Mouse (Mus musculus): ENCODE results near the gene Cdhr1. TPM values are rescaled to one million over a fixed set of nuclear protein-coding genes. Genes with fewer than 3 reads are reported as not detected.

Gene Cdhr1
- polyA plus RNA-seq, 1 experiment = 6.8 TPM

- Histone ChIP-seq H3K27ac (ENCODE audit: control insufficient read depth, insufficient read depth, low read length) (no peak overlapping the region), H3K4me3 (ENCODE audit: control insufficient read depth, insufficient read depth, low read length) (no peak overlapping the region), H3K27me3 (ENCODE audit: control insufficient read depth, insufficient read depth, low read length) (no peaks in the 10 kb centered on the region), H3K36me3 (ENCODE audit: control insufficient read depth, insufficient read depth, low read length) (no peaks in the 10 kb centered on the region), H3K4me1 (replicated peaks; ENCODE audit: control insufficient read depth, insufficient read depth, low read length) (no peaks in the 10 kb centered on the region)
- DNase-seq = no peak
- TF ChIP-seq POLR2A (IDR thresholded peaks at IDR 0.05; ENCODE audit: control insufficient read depth, extremely low read depth, insufficient read depth, low read length, poor library complexity) (no peak), CTCF (IDR thresholded peaks at IDR 0.05; ENCODE audit: borderline replicate concordance, control insufficient read depth, extremely low read depth, insufficient read depth, low read length, poor library complexity) (no peak)
- 94% methylated on average over 3 of the region's 3 CpGs for WGBS
Observed at GRCm38 (mm10) chr14:37027951-37028350, 70.2 kb downstream of the Cdhr1 start.

Other genes starting within 250 kb of the Cdhr1 start
- gene Ccser2, start 129.6 kb downstream of the Cdhr1 start, polyA plus RNA-seq (2012; rRNA removed) = 15.8 and 18.1 TPM in 2 replicates
- 0.27 and 0.35 TPM in 2 replicates for gene Rgr, start 49.4 kb downstream of the Cdhr1 start, polyA plus RNA-seq (2012; rRNA removed)
- gene Lrit1, start 43.5 kb downstream of the Cdhr1 start, polyA plus RNA-seq (2012; rRNA removed) = 0.04 TPM in 2 replicates
- gene Lrit2, start 30.4 kb downstream of the Cdhr1 start, polyA plus RNA-seq (2012; rRNA removed) = 0.09 and 0.26 TPM in 2 replicates
- 2.0 and 2.9 TPM in 2 replicates for gene 2610528A11Rik, start 15.7 kb upstream of the Cdhr1 start, polyA plus RNA-seq (2012; rRNA removed)
- 104 and 115 TPM in 2 replicates for gene Ghitm, start 36.9 kb upstream of the Cdhr1 start, polyA plus RNA-seq (2012; rRNA removed)

Measured in thymus, adult 2 months (tissue).